Mouse (Mus musculus) small intestine, adult 2 months (tissue): ENCODE measurements at regions not wholly inside any gene's neighbourhood (a gene's known extent, or its start where the extent isn't known, plus 50 kb on each side); places are given as distances from the start of the nearest gene placed in this dataset.

Experiments used
- CTCF ChIP-seq: fragments of 200-500 bp; IDR thresholded peaks from 2 replicates; pipeline ENCODE4 v1.5.1; 2012; ENCODE audit warnings: low read depth, mild to moderate bottlenecking, control low read depth, inconsistent platforms, low read length, moderate library complexity, mixed read lengths; ENCODE audit not compliant: insufficient replicate concordance, insufficient read length; ENCODE audit errors: extremely low read depth
- POLR2A ChIP-seq: fragments of 200-500 bp; IDR thresholded peaks from 2 replicates; pipeline ENCODE4 v1.6.1; 2012; ENCODE audit warnings: low read depth, mild to moderate bottlenecking, control low read depth, inconsistent platforms, low read length, moderate library complexity

GRCm38 (mm10) chr11:112855975-112856374 is 74.0 kb downstream of the Sox9 start:
- TF ChIP-seq CTCF, result no peak
- TF ChIP-seq POLR2A, result no peak
